Mouse (Mus musculus): ENCODE measurements around the gene Foxp1. TPM values are rescaled to one million over a fixed set of nuclear protein-coding genes. Genes with fewer than 3 reads are reported as not detected.

Foxp1 gene
- polyA plus RNA-seq, 1 experiment from 2014 or later = 70.4 TPM

DNA sequence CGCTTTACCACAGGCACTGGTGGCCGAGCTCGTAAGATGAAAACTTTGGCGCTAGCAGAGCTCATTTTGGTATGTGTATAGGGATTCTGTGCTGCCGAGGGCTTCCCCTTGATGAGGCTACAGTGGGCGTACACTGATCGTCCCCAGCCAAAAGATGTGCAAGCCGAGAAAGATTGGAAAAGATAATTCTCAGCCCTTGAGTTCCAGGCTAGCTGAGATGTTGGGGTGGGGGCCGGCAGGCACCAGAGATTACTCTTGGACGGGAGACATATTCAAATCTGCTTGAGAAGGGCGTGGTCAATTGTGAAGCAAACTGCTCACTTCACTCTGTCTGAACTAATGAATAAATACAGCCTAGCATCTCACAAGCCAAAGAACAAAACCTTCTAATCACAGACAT, 319.3 kb downstream of the Foxp1 start:
- peaks cover 3% of the 10 kb centered on the region; the same call in 1 of the 2 replicates for H3K27me3 ChIP-seq
- H3K4me3 ChIP-seq (replicated peaks) = 0 out of 2 replicates have a peak overlapping the region, but pooled peaks have one; percentile 12
- H3K36me3 ChIP-seq = no peaks in the 10 kb centered on the region
- peak overlapping the region; percentile 43 for H3K4me2 ChIP-seq (replicated peaks)
- no peak overlapping the region for H3K9ac ChIP-seq (replicated peaks)
- H3K4me1 ChIP-seq (replicated peaks) = peaks cover 81% of the 10 kb centered on the region
- H3K27ac ChIP-seq = peak overlapping the region; percentile 47; the same call in 1 of the 2 replicates
- ATAC-seq = no peak
- 8% methylated on average over 11 of the region's 11 CpGs for WGBS
- H3K9me3 ChIP-seq = no peaks in the 10 kb centered on the region

DNA sequence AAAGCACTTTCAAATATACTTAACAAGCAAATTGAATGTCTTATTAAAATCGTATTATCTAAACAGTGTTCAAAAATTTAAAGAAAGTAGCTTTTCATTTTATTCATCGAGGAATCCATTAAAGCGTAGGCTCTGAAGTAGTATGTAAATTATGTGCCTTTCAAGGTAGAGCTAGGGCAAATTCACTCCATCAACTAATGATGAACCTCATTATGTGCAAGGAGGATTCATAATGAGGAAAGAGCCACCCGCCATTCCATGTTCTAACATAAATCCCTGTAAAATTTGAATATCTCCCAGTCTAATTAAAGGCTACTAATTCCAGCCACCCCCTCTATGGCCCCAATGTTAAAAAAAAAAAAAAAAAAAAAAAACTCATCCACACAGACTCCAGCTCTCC, 319.7 kb downstream of the Foxp1 start:
- peaks cover 77% of the 10 kb centered on the region for H3K4me1 ChIP-seq (replicated peaks)
- peak overlapping the region; percentile 43 for H3K4me2 ChIP-seq (replicated peaks)
- no peak for ATAC-seq
- H3K27ac ChIP-seq = 0 out of 2 replicates have a peak overlapping the region, but pooled peaks have one; percentile 47
- no peaks in the 10 kb centered on the region for H3K36me3 ChIP-seq
- H3K9me3 ChIP-seq = no peaks in the 10 kb centered on the region
- H3K27me3 ChIP-seq = peaks cover 3% of the 10 kb centered on the region; the same call in 1 of the 2 replicates
- H3K9ac ChIP-seq (replicated peaks) = no peak overlapping the region
- H3K4me3 ChIP-seq (replicated peaks) = no peak overlapping the region
- WGBS = 43% methylated on average over 4 of the region's 4 CpGs

DNA sequence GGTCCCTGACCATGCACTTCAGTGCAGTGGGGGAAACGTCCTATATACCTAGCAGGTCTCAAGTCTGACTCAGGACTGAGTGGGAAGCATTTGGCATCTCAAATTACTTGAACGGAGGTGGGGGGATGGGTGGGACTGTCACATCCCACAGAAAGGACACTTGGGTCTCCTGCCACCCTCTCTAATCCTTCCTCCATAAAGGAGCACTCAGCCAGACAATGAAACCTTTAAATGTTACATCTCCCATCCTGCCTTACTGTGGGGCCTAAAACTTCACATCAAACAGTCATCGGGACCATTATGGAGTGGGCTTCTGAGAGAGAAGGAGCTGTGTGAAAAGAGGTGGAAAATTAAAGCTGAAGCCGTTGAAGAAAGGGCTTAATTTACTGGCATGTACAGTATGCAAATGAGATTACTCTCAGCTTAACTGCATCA, 321.2 kb downstream of the Foxp1 start:
- Histone ChIP-seq H3K9me3 (no peaks in the 10 kb centered on the region), H3K4me3 (replicated peaks) (no peak overlapping the region), H3K27me3 (peaks cover 3% of the 10 kb centered on the region; the same call in 1 of the 2 replicates), H3K4me2 (replicated peaks) (no peak overlapping the region), H3K4me1 (replicated peaks) (peaks cover 63% of the 10 kb centered on the region), H3K27ac (peak overlapping the region; percentile 55), H3K9ac (replicated peaks) (0 out of 2 replicates have a peak overlapping the region, but pooled peaks have one; percentile 19), H3K36me3 (no peaks in the 10 kb centered on the region)
- 1% methylated on average over 4 of the region's 4 CpGs for WGBS
- ATAC-seq = peak; percentile 68

DNA sequence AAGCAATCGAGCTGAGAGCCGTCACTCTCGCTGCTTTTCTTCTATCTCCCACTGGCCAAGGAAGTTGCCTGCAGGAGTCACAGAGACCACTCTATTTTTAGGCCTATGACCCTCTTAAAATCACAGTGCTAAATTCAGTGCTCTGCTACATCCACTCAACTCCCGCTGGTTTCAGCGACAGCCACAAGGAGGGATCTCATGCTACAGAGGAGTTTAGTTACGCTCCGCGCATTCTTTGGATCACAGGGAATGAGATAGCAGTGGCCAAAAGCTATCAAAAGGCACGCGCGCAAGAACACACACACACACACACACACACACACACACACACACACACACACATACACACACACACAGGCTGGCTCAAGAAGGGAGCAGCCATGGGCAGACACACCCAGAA, 321.9 kb downstream of the Foxp1 start:
- H3K4me1 ChIP-seq (replicated peaks) = peaks cover 56% of the 10 kb centered on the region
- no peaks in the 10 kb centered on the region for H3K9me3 ChIP-seq
- peak overlapping the region; percentile 37 for H3K4me2 ChIP-seq (replicated peaks)
- H3K27me3 ChIP-seq = peaks cover 3% of the 10 kb centered on the region; the same call in 1 of the 2 replicates
- peak overlapping the region; percentile 55; the same call in 1 of the 2 replicates for H3K27ac ChIP-seq
- 2% methylated on average over 11 of the region's 11 CpGs for WGBS
- peak; percentile 21; the same call in 1 of the 2 replicates for ATAC-seq
- H3K4me3 ChIP-seq (replicated peaks) = no peak overlapping the region
- no peaks in the 10 kb centered on the region for H3K36me3 ChIP-seq
- no peak overlapping the region for H3K9ac ChIP-seq (replicated peaks)

DNA sequence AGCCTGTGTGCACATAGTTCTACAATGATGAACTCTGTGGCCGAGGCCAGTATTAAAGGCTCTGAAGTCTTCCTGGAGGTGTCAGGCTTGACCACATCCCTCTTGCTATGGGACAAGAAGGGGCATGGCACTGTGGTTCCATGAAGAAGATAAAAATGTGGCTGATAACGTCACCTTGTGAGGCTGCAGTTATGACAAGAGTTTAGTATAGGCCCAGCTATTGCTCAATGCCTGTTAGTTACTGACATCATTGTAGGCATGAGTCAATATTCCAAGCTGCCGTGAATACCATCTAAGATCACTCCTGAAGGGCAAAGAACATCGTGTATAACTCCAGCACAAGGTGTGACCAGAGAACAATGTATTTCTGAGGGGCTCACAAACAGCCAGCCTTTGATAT, 323.2 kb downstream of the Foxp1 start:
- no peak for ATAC-seq
- Histone ChIP-seq H3K36me3 (no peaks in the 10 kb centered on the region), H3K4me1 (replicated peaks) (peaks cover 43% of the 10 kb centered on the region), H3K4me3 (replicated peaks) (no peak overlapping the region), H3K9ac (replicated peaks) (no peak overlapping the region), H3K9me3 (no peaks in the 10 kb centered on the region), H3K27ac (no peak overlapping the region), H3K27me3 (peaks cover 3% of the 10 kb centered on the region; the same call in 1 of the 2 replicates), H3K4me2 (replicated peaks) (no peak overlapping the region)
- 90% methylated on average over 4 of the region's 4 CpGs for WGBS

DNA sequence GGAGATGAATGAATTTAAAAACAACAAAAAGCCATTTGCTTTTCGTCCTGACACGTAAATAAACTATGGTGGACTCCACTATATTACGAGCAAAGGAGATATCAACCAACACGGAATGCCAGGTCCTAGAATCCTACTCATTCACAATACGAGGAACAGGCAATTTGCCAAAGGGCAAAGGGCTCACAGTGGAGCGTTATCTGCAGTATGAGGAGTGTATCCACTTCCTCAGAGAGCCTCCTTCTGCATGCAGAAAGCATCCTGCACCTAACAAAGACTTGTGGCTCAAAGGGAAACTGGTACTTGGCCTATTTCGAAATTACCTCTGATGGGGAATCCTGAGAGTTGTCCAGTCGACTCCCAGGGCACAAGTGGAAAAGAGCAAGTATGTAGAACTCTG, 328.8 kb downstream of the Foxp1 start:
- Histone ChIP-seq H3K4me2 (replicated peaks) (no peak overlapping the region), H3K9ac (replicated peaks) (no peak overlapping the region), H3K4me3 (replicated peaks) (no peak overlapping the region), H3K4me1 (replicated peaks) (peaks cover 32% of the 10 kb centered on the region), H3K27ac (no peak overlapping the region), H3K9me3 (no peaks in the 10 kb centered on the region), H3K27me3 (no peaks in the 10 kb centered on the region), H3K36me3 (no peaks in the 10 kb centered on the region)
- no peak for ATAC-seq
- 67% methylated on average over 8 of the region's 8 CpGs for WGBS

DNA sequence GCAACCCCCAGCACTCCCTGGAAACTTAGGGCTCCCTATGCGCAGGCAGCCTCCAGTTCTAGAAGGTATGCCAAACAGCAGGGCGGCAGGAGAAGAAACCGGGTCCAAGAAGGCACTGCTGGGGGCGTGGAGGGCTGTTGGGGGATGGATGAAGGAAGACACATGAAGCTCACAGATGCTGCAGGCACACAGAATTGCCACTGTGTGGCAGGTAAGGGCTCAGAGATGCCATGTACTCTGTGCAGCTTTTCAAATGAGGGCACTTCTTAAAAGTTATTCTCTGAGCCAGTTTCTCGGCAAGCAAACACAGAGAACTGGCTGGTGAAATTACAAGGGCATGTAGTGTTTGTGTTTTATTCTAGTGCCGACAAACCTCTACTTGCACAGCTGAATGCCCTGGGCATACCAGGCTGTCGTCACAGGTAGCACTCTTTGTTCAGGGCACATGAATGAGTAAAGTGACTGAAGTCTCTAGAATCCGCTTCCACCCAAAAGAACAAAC, 330.8 kb downstream of the Foxp1 start:
- Histone ChIP-seq H3K9me3 (no peaks in the 10 kb centered on the region), H3K4me1 (replicated peaks) (peaks cover 39% of the 10 kb centered on the region), H3K27me3 (no peaks in the 10 kb centered on the region), H3K27ac (peak overlapping the region; percentile 46; the same call in 1 of the 2 replicates), H3K4me3 (replicated peaks) (no peak overlapping the region), H3K9ac (replicated peaks) (0 out of 2 replicates have a peak overlapping the region, but pooled peaks have one; percentile 23), H3K36me3 (no peaks in the 10 kb centered on the region), H3K4me2 (replicated peaks) (peak overlapping the region; percentile 30)
- peak; percentile 57; the same call in 1 of the 2 replicates for ATAC-seq
- 46% methylated on average over 8 of the region's 8 CpGs for WGBS

DNA sequence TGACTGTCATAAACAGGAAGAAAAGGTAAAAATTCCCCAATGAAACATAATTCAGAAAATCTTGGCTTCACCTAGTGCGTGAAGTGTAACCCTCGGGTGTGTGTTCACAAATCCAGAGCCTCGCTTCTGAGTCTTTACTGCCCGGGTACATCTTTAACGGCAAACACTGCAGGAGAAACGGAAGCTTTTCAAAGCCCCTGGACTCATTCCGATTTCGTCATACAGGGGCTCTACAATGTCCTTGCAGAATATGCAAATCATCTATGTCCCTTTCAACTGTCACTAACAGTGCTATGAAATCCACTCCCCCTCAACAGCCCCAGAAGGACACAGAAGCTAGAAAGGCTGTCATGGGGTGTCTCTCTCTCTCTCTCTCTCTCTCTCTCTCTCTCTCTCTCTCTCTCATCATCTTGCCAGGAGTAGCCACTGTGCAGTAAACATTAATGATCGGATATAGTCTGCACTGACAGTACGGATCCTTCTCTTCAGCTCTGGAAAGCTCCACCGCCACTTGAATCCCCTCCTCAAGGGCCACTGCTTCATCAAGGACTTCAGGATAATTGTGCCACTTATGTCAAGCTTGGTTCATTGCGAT, 331.4 kb downstream of the Foxp1 start:
- 37% methylated on average over 12 of the region's 12 CpGs for WGBS
- H3K4me1 ChIP-seq (replicated peaks) = peaks cover 44% of the 10 kb centered on the region
- peak overlapping the region; percentile 30 for H3K4me2 ChIP-seq (replicated peaks)
- peak overlapping the region; percentile 23; the same call in 1 of the 2 replicates for H3K9ac ChIP-seq (replicated peaks)
- ATAC-seq = peak; percentile 62
- H3K9me3 ChIP-seq = no peaks in the 10 kb centered on the region
- H3K4me3 ChIP-seq (replicated peaks) = no peak overlapping the region
- H3K27ac ChIP-seq = peak overlapping the region; percentile 46
- no peaks in the 10 kb centered on the region for H3K36me3 ChIP-seq
- H3K27me3 ChIP-seq = no peaks in the 10 kb centered on the region

DNA sequence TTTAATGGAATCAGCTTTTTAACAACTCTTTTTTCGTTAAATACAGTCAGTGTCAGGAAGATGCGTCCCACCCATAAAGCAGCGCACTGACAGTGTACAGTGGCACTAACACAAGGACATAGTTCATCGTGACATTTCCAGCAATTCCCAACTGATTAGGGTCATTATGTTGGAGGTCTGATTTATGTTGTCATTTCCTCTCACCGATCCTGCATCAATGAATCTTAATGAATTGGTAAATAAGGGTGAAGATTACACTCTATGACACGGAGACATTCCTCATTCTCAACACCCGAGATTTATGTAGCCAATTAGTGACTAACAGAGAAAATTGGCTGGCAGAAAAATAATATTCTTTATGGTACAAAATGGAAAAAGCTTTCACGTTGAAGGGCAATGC, 332.6 kb downstream of the Foxp1 start:
- no peak overlapping the region for H3K4me2 ChIP-seq (replicated peaks)
- H3K4me1 ChIP-seq (replicated peaks) = peaks cover 45% of the 10 kb centered on the region
- no peak overlapping the region for H3K27ac ChIP-seq
- H3K27me3 ChIP-seq = no peaks in the 10 kb centered on the region
- H3K4me3 ChIP-seq (replicated peaks) = no peak overlapping the region
- no peak overlapping the region; the same call in 1 of the 2 replicates for H3K9ac ChIP-seq (replicated peaks)
- no peak; the same call in 1 of the 2 replicates for ATAC-seq
- no peaks in the 10 kb centered on the region for H3K9me3 ChIP-seq
- WGBS = 42% methylated on average over 8 of the region's 8 CpGs
- no peaks in the 10 kb centered on the region for H3K36me3 ChIP-seq

DNA sequence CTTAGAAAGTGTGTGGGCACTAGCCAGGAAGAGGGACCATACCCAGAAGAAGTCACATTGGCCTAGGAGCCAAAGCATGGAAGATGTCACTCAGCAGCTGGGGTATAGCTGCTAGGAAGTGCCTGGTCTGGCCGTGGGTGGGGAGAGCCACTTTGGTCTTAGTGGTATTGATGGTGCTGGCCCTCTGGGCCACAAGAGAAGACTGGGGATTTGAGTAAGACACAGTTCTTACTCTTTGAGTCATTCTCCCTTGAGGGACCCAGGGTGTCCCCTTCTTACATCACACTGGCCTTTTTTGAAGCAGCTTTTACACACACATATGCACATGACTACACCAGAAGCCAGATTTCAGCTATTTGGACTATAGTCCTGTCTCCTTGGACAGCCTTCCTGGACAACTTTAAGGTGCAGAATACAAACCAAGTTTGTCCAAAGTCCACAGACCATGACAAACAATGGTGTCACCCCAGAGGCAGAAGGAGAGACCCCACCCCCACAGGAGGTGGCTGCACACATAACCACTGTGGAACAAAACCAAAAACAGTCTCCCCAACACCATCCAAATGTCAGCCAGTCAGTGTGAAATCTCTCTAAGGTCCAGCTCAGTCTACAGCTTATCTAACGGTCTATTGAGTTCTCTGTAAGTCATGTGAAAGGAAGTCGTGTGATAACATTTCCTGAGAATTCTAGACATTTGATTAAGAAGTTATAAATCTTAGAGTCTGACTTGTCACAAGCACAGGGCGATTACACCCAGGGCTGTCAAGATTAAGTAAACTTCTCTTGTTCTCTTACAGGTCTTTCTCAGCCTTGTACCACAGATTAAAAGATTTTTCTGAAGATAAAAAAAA, 333.9 kb downstream of the Foxp1 start:
- no peaks in the 10 kb centered on the region for H3K27me3 ChIP-seq
- peaks cover 42% of the 10 kb centered on the region for H3K4me1 ChIP-seq (replicated peaks)
- no peak overlapping the region for H3K4me2 ChIP-seq (replicated peaks)
- no peaks in the 10 kb centered on the region for H3K36me3 ChIP-seq
- no peak overlapping the region for H3K9ac ChIP-seq (replicated peaks)
- ATAC-seq = no peak
- no peaks in the 10 kb centered on the region for H3K9me3 ChIP-seq
- WGBS = 59% methylated on average over 4 of the region's 4 CpGs
- no peak overlapping the region for H3K27ac ChIP-seq
- H3K4me3 ChIP-seq (replicated peaks) = no peak overlapping the region

DNA sequence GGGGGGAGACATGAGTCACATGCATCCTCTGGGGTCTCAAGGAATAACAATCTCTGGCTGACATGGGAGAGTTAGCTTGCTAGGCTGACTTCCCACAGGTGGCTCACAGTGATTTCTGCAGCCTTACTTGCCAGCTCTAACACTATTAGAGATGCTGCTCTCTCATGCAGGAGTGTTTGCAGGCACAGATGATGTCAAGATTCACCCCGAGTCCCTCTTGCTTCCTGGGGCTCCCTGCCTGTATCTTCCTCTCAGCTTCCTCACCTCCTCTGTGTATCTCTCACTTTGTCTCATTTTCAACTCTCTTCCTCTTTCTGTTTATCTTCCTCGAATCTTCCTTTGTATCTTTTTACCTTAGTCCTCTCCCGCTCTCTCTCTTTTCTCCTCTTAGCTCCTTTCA, 334.6 kb downstream of the Foxp1 start:
- no peak overlapping the region for H3K9ac ChIP-seq (replicated peaks)
- H3K36me3 ChIP-seq = no peaks in the 10 kb centered on the region
- ATAC-seq = no peak
- H3K4me2 ChIP-seq (replicated peaks) = no peak overlapping the region
- no peaks in the 10 kb centered on the region for H3K9me3 ChIP-seq
- no peaks in the 10 kb centered on the region for H3K27me3 ChIP-seq
- H3K4me1 ChIP-seq (replicated peaks) = peaks cover 42% of the 10 kb centered on the region
- H3K4me3 ChIP-seq (replicated peaks) = no peak overlapping the region
- 77% methylated on average over 3 of the region's 3 CpGs for WGBS
- no peak overlapping the region for H3K27ac ChIP-seq

DNA sequence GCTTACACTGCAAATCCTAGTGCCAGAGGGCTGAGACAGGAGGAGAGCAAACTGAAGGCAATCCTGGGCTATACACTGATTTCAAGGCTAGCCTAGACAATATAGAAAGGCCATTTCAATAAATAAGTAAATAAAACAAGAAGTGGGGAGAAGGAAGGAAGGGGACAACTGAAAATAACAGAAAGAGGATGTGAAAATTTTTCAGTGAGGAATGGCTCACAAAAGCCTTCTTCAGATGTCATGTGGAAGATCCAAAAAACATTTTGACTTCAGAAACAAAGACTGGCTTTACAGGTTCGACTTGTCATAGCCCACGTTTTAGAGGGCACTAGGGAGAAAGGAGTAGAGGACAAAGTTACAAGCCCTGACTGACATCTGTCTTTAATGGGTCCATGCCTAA, 335.1 kb downstream of the Foxp1 start:
- Histone ChIP-seq H3K4me1 (replicated peaks) (peaks cover 42% of the 10 kb centered on the region), H3K27ac (no peak overlapping the region), H3K27me3 (no peaks in the 10 kb centered on the region), H3K9ac (replicated peaks) (no peak overlapping the region), H3K4me3 (replicated peaks) (no peak overlapping the region), H3K36me3 (no peaks in the 10 kb centered on the region), H3K9me3 (no peaks in the 10 kb centered on the region), H3K4me2 (replicated peaks) (no peak overlapping the region)
- ATAC-seq = no peak
- 64% methylated on average over 2 of the region's 2 CpGs for WGBS
